Mouse (Mus musculus) forebrain, embryonic 12.5 days (tissue): ENCODE data around the gene Naa80. TPM values are rescaled to one million over a fixed set of nuclear protein-coding genes. Genes with fewer than 3 reads are reported as not detected.

Source experiments
- ATAC-seq: fragments of 200-750 bp; cut with Nextera tagmentation; 2 replicates; pipeline ENCODE4 v1.8.0; 2017; ENCODE audit warnings: moderate TSS enrichment; ENCODE audit not compliant: low FRiP score
- H3K27ac ChIP-seq: fragments of 300-500 bp; sonication (generic); 2 replicates; pipeline ENCODE4 v1.5.1; 2016; ENCODE audit warnings: mild to moderate bottlenecking
- H3K27me3 ChIP-seq: fragments of 300-500 bp; sonication (generic); 2 replicates; pipeline ENCODE4 v1.6.1; 2016; ENCODE audit warnings: mild to moderate bottlenecking
- H3K36me3 ChIP-seq: fragments of 300-500 bp; sonication (generic); replicated peaks from 2 replicates; pipeline ENCODE4 v1.6.1; 2016; ENCODE audit warnings: mild to moderate bottlenecking
- H3K4me1 ChIP-seq: fragments of 300-500 bp; sonication (generic); 2 replicates; pipeline ENCODE4 v1.6.1; 2016
- H3K4me2 ChIP-seq: fragments of 300-500 bp; sonication (generic); 2 replicates; pipeline ENCODE4 v1.6.1; 2016; ENCODE audit warnings: mild to moderate bottlenecking, moderate library complexity
- H3K4me3 ChIP-seq: fragments of 300-500 bp; sonication (generic); replicated peaks from 2 replicates; pipeline ENCODE4 v1.5.1; 2016; ENCODE audit warnings: mild to moderate bottlenecking
- H3K9ac ChIP-seq: fragments of 300-500 bp; sonication (generic); 2 replicates; pipeline ENCODE4 v1.6.1; 2016; ENCODE audit warnings: mild to moderate bottlenecking
- H3K9me3 ChIP-seq: fragments of 300-500 bp; sonication (generic); 2 replicates; pipeline ENCODE4 v1.6.1; 2016
- WGBS: fragments of 180-500 bp; shearing (Covaris S2); methylation state at CpG from one replicate; pipeline ENCODE4 v1.1.7; 2016; 5-methylcytosine and 5-hydroxymethylcytosine counted together
- polyA plus RNA-seq: library from polyadenylated mRNA; unstranded; fragments of >200 nt; fragmentation: Nextera tagmentation; extraction: Ambion mirVana; gene quantifications from 2 replicates; pipeline ENCODE4 v1.2.1, GENCODE M21; 2016

Gene Naa80
- polyA plus RNA-seq, 1 experiment from 2014 or later = 14.2 TPM

DNA sequence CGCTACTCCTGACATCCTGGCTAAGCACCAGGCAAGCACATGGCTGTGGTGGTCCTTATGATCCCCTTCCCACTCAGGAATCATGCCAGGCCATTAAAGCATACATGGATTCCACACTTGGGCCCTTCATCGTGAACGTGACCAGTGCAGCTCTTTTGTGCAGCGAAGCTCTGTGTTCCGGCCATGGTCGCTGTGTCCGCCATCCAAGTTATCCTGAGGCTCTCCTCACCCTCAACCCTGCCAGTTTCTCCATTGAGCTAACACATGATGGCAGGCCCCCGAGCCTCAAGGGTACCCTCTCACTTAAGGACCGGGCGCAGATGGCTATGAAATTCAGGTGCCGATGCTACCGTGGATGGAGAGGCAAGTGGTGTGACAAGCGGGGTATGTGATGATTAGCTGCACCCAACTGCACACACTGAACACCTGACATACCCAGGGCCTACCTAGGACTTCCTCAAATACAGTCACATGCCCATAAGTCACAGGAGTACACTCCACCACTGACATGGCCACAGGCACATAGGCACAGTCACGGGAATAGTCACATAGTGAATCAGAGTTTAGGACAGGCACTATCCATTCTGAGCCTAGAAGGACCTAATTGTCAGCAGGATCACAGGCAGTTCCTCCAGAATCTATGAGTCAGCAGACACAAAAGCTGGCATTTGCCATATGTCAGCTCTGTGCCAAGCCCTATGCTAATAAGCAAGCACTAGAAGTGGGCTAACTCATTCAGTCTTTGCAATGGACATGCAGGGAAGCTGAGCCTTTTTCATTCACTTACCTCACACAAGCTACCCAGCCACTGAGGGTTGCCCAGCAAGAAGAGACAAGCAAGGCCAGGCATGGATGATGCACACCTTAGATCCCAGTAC, 575 bp downstream of the Naa80 start:
- H3K4me1 ChIP-seq = peaks cover 49% of the 10 kb centered on the region
- no peak overlapping the region for H3K27ac ChIP-seq
- H3K27me3 ChIP-seq = no peaks in the 10 kb centered on the region
- no peak overlapping the region for H3K4me2 ChIP-seq
- H3K4me3 ChIP-seq = no peak overlapping the region
- H3K9ac ChIP-seq = peak overlapping the region; percentile 2; the same call in 1 of the 2 replicates
- 92% methylated on average over 14 of the region's 14 CpGs for WGBS
- H3K36me3 ChIP-seq = peaks cover 20% of the 10 kb centered on the region
- ATAC-seq = no peak
- no peaks in the 10 kb centered on the region for H3K9me3 ChIP-seq

DNA sequence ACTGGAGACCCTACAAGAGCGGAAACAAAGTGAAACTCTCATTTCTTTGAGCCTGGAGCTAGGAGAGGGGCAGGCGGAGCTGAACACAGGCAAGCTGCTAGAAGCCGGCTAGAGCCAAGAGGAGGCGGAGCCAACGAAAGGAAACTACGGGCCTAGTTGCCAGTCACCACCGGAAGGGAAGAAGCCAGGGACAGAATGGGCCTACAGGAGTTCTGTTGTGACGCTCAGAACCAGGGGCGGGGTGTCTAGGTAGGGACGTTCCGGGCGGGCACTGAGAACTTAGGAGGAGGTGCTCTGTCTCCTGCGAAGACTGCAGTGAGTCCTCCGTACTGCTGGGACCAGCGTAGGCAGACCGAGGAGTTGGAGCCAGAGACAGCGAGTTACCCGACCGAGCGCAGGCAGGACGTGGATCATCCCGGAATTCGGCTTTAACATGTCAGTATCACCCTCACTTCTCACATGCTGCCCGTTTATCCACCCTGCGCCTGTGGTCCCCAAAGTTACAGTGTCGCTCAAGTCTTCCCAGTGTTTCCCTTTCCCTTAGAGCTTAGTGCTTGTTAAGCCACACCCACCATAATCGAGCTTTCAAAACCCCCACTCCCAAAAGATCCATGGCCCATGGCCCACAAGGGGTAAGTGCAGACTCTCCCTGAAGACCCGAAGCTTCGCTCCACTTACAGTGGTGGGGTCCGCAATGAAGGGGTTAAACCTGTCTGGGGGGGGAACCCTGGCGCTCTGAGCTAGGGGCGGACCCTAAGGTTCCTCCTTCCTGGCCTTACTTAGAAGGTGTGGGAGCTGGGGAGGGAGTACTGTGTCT, 2.0 kb downstream of the Naa80 start, which contains the start of gene Hyal3:
Gene Hyal3, plus strand, starts transcription at position 318 of the 817 bp plus-strand sequence.
- peak within 1 kb of the TSS; percentile 92 for H3K4me2 ChIP-seq
- peak within 1 kb of the TSS; percentile 88 for H3K27ac ChIP-seq
- WGBS = 1% methylated on average over 32 of the region's 32 CpGs
- peak; percentile 78 for ATAC-seq
- no peaks in the 10 kb centered on the region for H3K27me3 ChIP-seq
- H3K9me3 ChIP-seq = no peaks in the 10 kb centered on the region
- H3K4me1 ChIP-seq = peaks cover 49% of the 10 kb centered on the region
- peak within 1 kb of the TSS; percentile 61 for H3K4me3 ChIP-seq
- H3K9ac ChIP-seq = peak within 1 kb of the TSS; percentile 77
- H3K36me3 ChIP-seq = peaks cover 10% of the 10 kb centered on the region

DNA sequence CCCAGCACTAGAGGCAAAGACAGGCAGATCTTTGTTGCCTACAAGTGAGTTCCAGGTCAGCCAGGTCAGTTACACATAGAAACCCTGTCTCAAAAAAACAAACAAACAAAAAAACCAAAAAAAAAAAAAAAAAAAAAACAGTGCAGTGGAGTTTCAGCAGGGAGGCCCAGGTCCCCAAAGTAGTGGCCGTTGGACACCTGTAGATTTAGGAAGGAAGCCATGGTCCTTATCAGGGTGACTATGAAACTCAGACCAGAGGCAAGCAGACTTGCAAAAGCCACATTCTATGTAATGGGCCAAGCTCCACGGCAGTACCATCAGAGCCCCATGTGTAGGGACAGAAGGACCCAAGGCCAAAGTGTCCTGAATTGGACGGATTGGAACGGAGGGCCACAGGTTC, 2.9 kb downstream of the Naa80 start:
- no peak for ATAC-seq
- H3K27ac ChIP-seq = no peak overlapping the region
- H3K4me1 ChIP-seq = peaks cover 42% of the 10 kb centered on the region
- peak overlapping the region; percentile 77 for H3K9ac ChIP-seq
- H3K4me3 ChIP-seq = peak overlapping the region; percentile 61
- peaks cover 10% of the 10 kb centered on the region for H3K36me3 ChIP-seq
- H3K27me3 ChIP-seq = no peaks in the 10 kb centered on the region
- peak overlapping the region; percentile 92 for H3K4me2 ChIP-seq
- no peaks in the 10 kb centered on the region for H3K9me3 ChIP-seq
- 81% methylated on average over 4 of the region's 4 CpGs for WGBS

- H3K9me3 ChIP-seq = no peaks in the 10 kb centered on the region
- H3K4me1 ChIP-seq = peaks cover 32% of the 10 kb centered on the region
- 89% methylated on average over 7 of the region's 7 CpGs for WGBS
- no peak overlapping the region for H3K4me2 ChIP-seq
- H3K36me3 ChIP-seq = peaks cover 10% of the 10 kb centered on the region
- no peak overlapping the region for H3K27ac ChIP-seq
- ATAC-seq = no peak
- no peak overlapping the region for H3K4me3 ChIP-seq
- no peaks in the 10 kb centered on the region for H3K27me3 ChIP-seq
- no peak overlapping the region for H3K9ac ChIP-seq
Observed at GRCm38 (mm10) chr9:107582509-107583062, 3.9 kb downstream of the Naa80 start.

DNA sequence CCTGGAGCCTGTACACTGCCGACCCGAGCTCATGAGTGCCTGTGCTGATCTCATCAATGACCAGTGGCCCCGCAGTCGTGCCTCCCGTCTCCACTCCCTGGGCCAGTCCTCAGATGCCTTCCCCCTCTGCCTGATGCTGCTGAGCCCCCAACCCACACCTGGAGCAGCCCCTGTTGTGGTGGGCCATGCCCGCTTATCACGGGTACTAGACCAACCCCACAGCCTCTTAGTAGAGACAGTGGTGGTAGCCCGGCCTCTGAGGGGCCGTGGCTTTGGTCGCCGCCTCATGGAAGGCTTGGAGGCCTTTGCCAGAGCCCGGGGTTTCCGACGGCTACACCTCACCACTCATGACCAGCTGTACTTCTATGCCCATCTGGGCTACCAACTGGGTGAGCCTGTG, 4.5 kb downstream of the Naa80 start:
- peaks cover 35% of the 10 kb centered on the region for H3K4me1 ChIP-seq
- no peak for ATAC-seq
- H3K27ac ChIP-seq = no peak overlapping the region
- H3K9me3 ChIP-seq = no peaks in the 10 kb centered on the region
- no peaks in the 10 kb centered on the region for H3K27me3 ChIP-seq
- WGBS = 85% methylated on average over 14 of the region's 14 CpGs
- no peak overlapping the region for H3K4me3 ChIP-seq
- H3K4me2 ChIP-seq = no peak overlapping the region
- peaks cover 10% of the 10 kb centered on the region for H3K36me3 ChIP-seq
- H3K9ac ChIP-seq = no peak overlapping the region

DNA sequence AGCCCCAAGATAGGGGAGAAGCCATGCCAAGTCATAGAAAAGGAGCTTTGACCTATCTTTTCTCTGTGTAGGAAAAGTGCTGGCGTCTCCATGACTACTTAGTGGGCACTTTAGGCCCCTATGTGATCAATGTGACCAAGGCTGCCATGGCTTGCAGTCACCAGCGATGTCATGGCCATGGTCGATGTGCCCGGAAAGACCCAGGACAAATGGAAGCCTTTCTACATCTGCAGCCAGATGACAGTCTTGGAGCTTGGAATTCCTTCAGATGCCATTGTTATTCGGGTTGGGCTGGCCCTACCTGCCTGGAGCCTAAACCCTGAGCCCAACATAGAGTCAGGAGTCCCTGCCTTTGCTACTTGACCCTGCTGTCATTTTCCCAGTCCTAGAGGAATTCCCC, 7.8 kb downstream of the Naa80 start:
- Histone ChIP-seq H3K4me2 (no peak overlapping the region; the same call in 1 of the 2 replicates), H3K27ac (no peak overlapping the region), H3K4me3 (no peak overlapping the region), H3K27me3 (no peaks in the 10 kb centered on the region), H3K36me3 (peaks cover 28% of the 10 kb centered on the region), H3K4me1 (peaks cover 21% of the 10 kb centered on the region), H3K9me3 (no peaks in the 10 kb centered on the region), H3K9ac (no peak overlapping the region)
- no peak for ATAC-seq
- 92% methylated on average over 5 of the region's 5 CpGs for WGBS

- Histone ChIP-seq H3K4me2 (peak within 1 kb of the TSS; percentile 85), H3K4me1 (peaks cover 14% of the 10 kb centered on the region), H3K9me3 (no peaks in the 10 kb centered on the region), H3K9ac (peak within 1 kb of the TSS; percentile 66), H3K27ac (no peak within 1 kb of the TSS), H3K4me3 (peak within 1 kb of the TSS; percentile 78), H3K36me3 (peaks cover 35% of the 10 kb centered on the region), H3K27me3 (no peaks in the 10 kb centered on the region)
- peak; percentile 97 for ATAC-seq
- 15% methylated on average over 46 of the region's 46 CpGs for WGBS
Observed at GRCm38 (mm10) chr9:107586974-107587832, 8.5 kb downstream of the Naa80 start, which contains the start of gene Ifrd2. Ifrd2 (plus strand) TSS chr9:107587642.

- no peak overlapping the region for H3K27ac ChIP-seq
- no peaks in the 10 kb centered on the region for H3K9me3 ChIP-seq
- peaks cover 11% of the 10 kb centered on the region for H3K4me1 ChIP-seq
- WGBS = 7% methylated on average over 33 of the region's 33 CpGs
- peak overlapping the region; percentile 66 for H3K9ac ChIP-seq
- ATAC-seq = no peak
- H3K36me3 ChIP-seq = peaks cover 42% of the 10 kb centered on the region
- H3K4me3 ChIP-seq = peak overlapping the region; percentile 78
- no peaks in the 10 kb centered on the region for H3K27me3 ChIP-seq
- H3K4me2 ChIP-seq = peak overlapping the region; percentile 85
Observed at GRCm38 (mm10) chr9:107587833-107588639, 9.3 kb downstream of the Naa80 start.

GRCm38 (mm10) chr9:107590058-107590772, 11.5 kb downstream of the Naa80 start:
- H3K4me3 ChIP-seq = no peak overlapping the region
- no peak for ATAC-seq
- WGBS = 93% methylated on average over 25 of the region's 25 CpGs

GRCm38 (mm10) chr9:107590773-107591060, 12.0 kb downstream of the Naa80 start:
- Histone ChIP-seq H3K4me2 (no peak overlapping the region), H3K27ac (no peak overlapping the region), H3K9ac (no peak overlapping the region), H3K27me3 (no peaks in the 10 kb centered on the region), H3K9me3 (no peaks in the 10 kb centered on the region), H3K4me3 (no peak overlapping the region), H3K36me3 (peaks cover 46% of the 10 kb centered on the region), H3K4me1 (peaks cover 11% of the 10 kb centered on the region)
- ATAC-seq = no peak
- 96% methylated on average over 6 of the region's 6 CpGs for WGBS

More at GRCm38 (mm10) chr9:107590058-107590772, 11.5 kb downstream of the Naa80 start:
- Histone ChIP-seq H3K27ac (no peak overlapping the region), H3K4me1 (peaks cover 11% of the 10 kb centered on the region), H3K36me3 (peaks cover 46% of the 10 kb centered on the region), H3K9me3 (no peaks in the 10 kb centered on the region), H3K9ac (no peak overlapping the region), H3K27me3 (no peaks in the 10 kb centered on the region), H3K4me2 (no peak overlapping the region)
